Comparison of ENCODE assay signal across 9 mouse cellular contexts in the genomic region with DNA sequence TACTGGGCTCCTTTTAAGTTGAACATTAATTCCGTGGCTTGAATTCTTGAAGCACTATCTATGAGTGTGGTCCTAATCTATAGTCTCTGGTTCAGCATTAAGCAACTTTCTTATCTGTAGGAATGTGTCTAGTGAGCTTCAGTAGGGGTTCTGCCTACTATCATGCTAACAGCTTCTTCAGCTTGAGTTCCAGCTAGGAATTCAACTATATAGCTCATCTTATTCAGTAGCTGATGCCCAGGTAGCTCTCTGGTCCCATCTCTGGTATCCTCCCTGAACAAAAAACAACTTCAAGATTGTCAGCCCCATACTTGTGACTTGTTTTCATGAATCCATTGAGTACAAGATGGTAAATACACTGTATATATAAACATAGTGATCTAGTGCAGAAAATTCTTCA. TPM values are rescaled to one million over a fixed set of nuclear protein-coding genes. Genes with fewer than 3 reads are reported as not detected.
DNase-seq lines count a peak whose midpoint lies in the region; ATAC-seq and TF ChIP-seq lines count a peak whose summit lies in the region.
"Had no signal": no experiment of that assay in that cellular context is flagged by ENCODE, and none has a peak within 500 bp of the region (broad histone marks: within the 10 kb centered on the region; RNA-seq: fewer than 3 reads in every experiment).

Ndn (plus strand) TSS at position 301 of the 400 bp plus-strand sequence.

- no peak within 1 kb of the TSS for H3K9ac ChIP-seq in embryonic facial prominence, embryonic 12.5 days
- H3K9ac ChIP-seq in hindbrain, embryonic 16.5 days (ENCODE audit: low read depth, low read length), result no peak within 1 kb of the TSS
- no peak within 1 kb of the TSS for H3K9ac ChIP-seq in midbrain, embryonic 15.5 days
- H3K9ac ChIP-seq: liver, embryonic 13.5 days had no signal

- H3K4me2 ChIP-seq in embryonic facial prominence, embryonic 12.5 days (replicated peaks), result no peak within 1 kb of the TSS
- H3K4me2 ChIP-seq in hindbrain, embryonic 16.5 days (ENCODE audit: low read length), result no peak within 1 kb of the TSS
- H3K4me2 ChIP-seq in midbrain, embryonic 15.5 days, result no peak within 1 kb of the TSS
- H3K4me2 ChIP-seq: liver, embryonic 13.5 days had no signal

- no peaks in the 10 kb centered on the region for H3K9me3 ChIP-seq in embryonic facial prominence, embryonic 12.5 days
- peaks cover 9% of the 10 kb centered on the region for H3K9me3 ChIP-seq in hindbrain, embryonic 16.5 days (ENCODE audit: control insufficient read depth, low read length)
- no peaks in the 10 kb centered on the region for H3K9me3 ChIP-seq in midbrain, embryonic 15.5 days
- H3K9me3 ChIP-seq: liver, embryonic 13.5 days had no signal

- WGBS in embryonic facial prominence, embryonic 12.5 days, result 56% methylated on average over 1 of the region's 1 CpGs
- WGBS in hindbrain, embryonic 16.5 days, result 71% methylated on average over 1 of the region's 1 CpGs
- 61% methylated on average over 1 of the region's 1 CpGs for whole genome bisulfite sequencing in midbrain, embryonic 15.5 days

- no peak within 1 kb of the TSS for H3K4me3 ChIP-seq in layer of hippocampus, adult 2 months
- H3K4me3 ChIP-seq in embryonic facial prominence, embryonic 12.5 days, result no peak within 1 kb of the TSS
- no peak within 1 kb of the TSS for H3K4me3 ChIP-seq in hindbrain, embryonic 16.5 days (ENCODE audit: low read length)
- no peak within 1 kb of the TSS for H3K4me3 ChIP-seq in midbrain, embryonic 15.5 days
- H3K4me3 ChIP-seq: liver, embryonic 13.5 days had no signal

- H3K36me3 ChIP-seq in embryonic facial prominence, embryonic 12.5 days, result no peaks in the 10 kb centered on the region
- H3K36me3 ChIP-seq in hindbrain, embryonic 16.5 days (ENCODE audit: control insufficient read depth, insufficient read depth, low read length), result no peaks in the 10 kb centered on the region
- no peaks in the 10 kb centered on the region for H3K36me3 ChIP-seq in midbrain, embryonic 15.5 days (replicated peaks)
- H3K36me3 ChIP-seq: liver, embryonic 13.5 days had no signal

- no peak for TF ChIP-seq CTCF in layer of hippocampus, adult 2 months (conservative IDR thresholded peaks at IDR 0.05)

- H3K27me3 ChIP-seq in embryonic facial prominence, embryonic 12.5 days, result no peaks in the 10 kb centered on the region
- H3K27me3 ChIP-seq in hindbrain, embryonic 16.5 days (replicated peaks; ENCODE audit: control insufficient read depth, insufficient read depth, low read length), result no peaks in the 10 kb centered on the region
- H3K27me3 ChIP-seq in midbrain, embryonic 15.5 days (replicated peaks), result no peaks in the 10 kb centered on the region
- H3K27me3 ChIP-seq: liver, embryonic 13.5 days had no signal

- DNase-seq in layer of hippocampus, adult 2 months (ENCODE audit: low spot score in 2 of 2), result no peak
- DNase-seq in layer of hippocampus, adult 9-10 months (ENCODE audit: low spot score), result no peak
- DNase-seq in thymus, postnatal 36 days, result no peak
- no peak for DNase-seq in embryo, embryonic 11 days
- no peak for DNase-seq in kidney, postnatal 14 days
- DNase-seq: liver, embryonic 13.5 days had no signal

- H3K27ac ChIP-seq in layer of hippocampus, adult 2 months, result no peak within 1 kb of the TSS
- H3K27ac ChIP-seq in embryonic facial prominence, embryonic 12.5 days, result no peak within 1 kb of the TSS
- H3K27ac ChIP-seq in hindbrain, embryonic 16.5 days (ENCODE audit: low read depth, low read length), result no peak within 1 kb of the TSS
- no peak within 1 kb of the TSS for H3K27ac ChIP-seq in midbrain, embryonic 15.5 days
- H3K27ac ChIP-seq: liver, embryonic 13.5 days had no signal

- H3K4me1 ChIP-seq in embryonic facial prominence, embryonic 12.5 days, result no peaks in the 10 kb centered on the region
- H3K4me1 ChIP-seq in hindbrain, embryonic 16.5 days (ENCODE audit: control insufficient read depth, insufficient read depth, low read depth, low read length), result peaks cover 2% of the 10 kb centered on the region; the same call in 1 of the 2 replicates
- peaks cover 4% of the 10 kb centered on the region; the same call in 1 of the 2 replicates for H3K4me1 ChIP-seq in midbrain, embryonic 15.5 days
- H3K4me1 ChIP-seq: liver, embryonic 13.5 days had no signal

- no peak for ATAC-seq in embryonic facial prominence, embryonic 12.5 days (ENCODE audit: insufficient number of reproducible peaks, insufficient read depth, low FRiP score, low TSS enrichment)
- ATAC-seq in hindbrain, embryonic 16.5 days, result no peak
- ATAC-seq in midbrain, embryonic 15.5 days (replicated peaks), result no peak

RNA-seq across cellular contexts. Expression of gene Ndn, which starts in this region (rescaled TPM):
- total RNA-seq in layer of hippocampus, adult 2 months (2021), result 100 to 1,000 TPM; 121 to 134 TPM
- 120 and 139 TPM in 2 replicates for polyA plus RNA-seq in embryonic facial prominence, embryonic 12.5 days (2016; fragmentation: Nextera tagmentation; extraction: Ambion mirVana)
- 620 and 640 TPM in 2 replicates for polyA plus RNA-seq in hindbrain, embryonic 16.5 days (2015; fragmentation: Nextera tagmentation; extraction: Ambion mirVana)
- polyA plus RNA-seq in midbrain, embryonic 15.5 days (2015; fragmentation: Nextera tagmentation; extraction: Ambion mirVana), result 789 and 792 TPM in 2 replicates
